Mouse (Mus musculus) heart, adult 2 months (tissue): ENCODE results near the gene Fut9. TPM values are rescaled to one million over a fixed set of nuclear protein-coding genes. Genes with fewer than 3 reads are reported as not detected.

Source experiments
- DNase-seq, 2 experiments: peaks; one replicate each; pipeline ENCODE4 v3.0.0; 2021
- H3K27ac ChIP-seq: fragments of 200-600 bp; 2 replicates; pipeline ENCODE4 v1.8.1; 2022
- H3K27me3 ChIP-seq: fragments of 200-500 bp; 2 replicates; pipeline ENCODE4 v1.6.1; 2012; ENCODE audit warnings: mild to moderate bottlenecking, low read length, inconsistent platforms, mixed read lengths; ENCODE audit not compliant: control insufficient read depth, insufficient read depth
- H3K36me3 ChIP-seq: fragments of 200-500 bp; 2 replicates; pipeline ENCODE4 v1.6.1; 2012; ENCODE audit warnings: low read length, inconsistent platforms; ENCODE audit not compliant: control insufficient read depth, insufficient read depth
- H3K4me1 ChIP-seq: fragments of 200-500 bp; 2 replicates; pipeline ENCODE4 v1.6.1; 2011; ENCODE audit warnings: low read length; ENCODE audit not compliant: control insufficient read depth, insufficient read depth
- H3K4me3 ChIP-seq: fragments of 200-600 bp; 2 replicates; pipeline ENCODE4 v1.8.1; 2022
- H3K79me2 ChIP-seq: fragments of 200-500 bp; replicated peaks from 2 replicates; pipeline ENCODE4 v1.6.1; 2012; ENCODE audit warnings: mild to moderate bottlenecking, inconsistent platforms, low read length, moderate library complexity, mixed read lengths; ENCODE audit not compliant: control insufficient read depth, insufficient read depth
- H3K9ac ChIP-seq: fragments of 200-500 bp; 2 replicates; pipeline ENCODE4 v1.6.1; 2012; ENCODE audit warnings: low read depth, mild to moderate bottlenecking, control low read depth, inconsistent platforms, low read length, mixed read lengths
- CTCF ChIP-seq: fragments of 200-600 bp; IDR thresholded peaks from 2 replicates; pipeline ENCODE4 v1.8.1; 2022; ENCODE audit warnings: antibody characterized with exemption, mild to moderate bottlenecking, moderate library complexity
- EP300 ChIP-seq: fragments of 200-500 bp; IDR thresholded peaks from 2 replicates; pipeline ENCODE4 v1.6.1; 2011; ENCODE audit warnings: low read depth, low read length, control low read depth; ENCODE audit not compliant: insufficient read depth
- POLR2A ChIP-seq: fragments of 200-500 bp; IDR thresholded peaks from 2 replicates; pipeline ENCODE4 v1.6.1; 2011; ENCODE audit warnings: mild to moderate bottlenecking, low read depth, low read length, control low read depth; ENCODE audit not compliant: insufficient read depth
- WGBS: fragments of 180-500 bp; shearing (Covaris S2); methylation state at CpG from one replicate; pipeline ENCODE4 v1.1.7; 2018; 5-methylcytosine and 5-hydroxymethylcytosine counted together
- intact Hi-C: fragments of 180-260 bp; cut with DNase I; formaldehyde crosslinking; loops from one replicate; pipeline ENCODE4 v1.15.1; 2025
- polyA plus RNA-seq: library from polyadenylated mRNA; depleted of rRNA; stranded (reverse); fragments of >200 nt; gene quantifications from 2 replicates; pipeline ENCODE4 v1.2.3, GENCODE M21; 2012
- total RNA-seq, 2 experiments: library from RNA; stranded (reverse); gene quantifications; 2 replicates each; pipeline ENCODE4 v1.2.3; 2021

The Fut9 gene
- total and polyA plus RNA-seq, 3 experiments, result 0.02 TPM; not detected in 2

DNA sequence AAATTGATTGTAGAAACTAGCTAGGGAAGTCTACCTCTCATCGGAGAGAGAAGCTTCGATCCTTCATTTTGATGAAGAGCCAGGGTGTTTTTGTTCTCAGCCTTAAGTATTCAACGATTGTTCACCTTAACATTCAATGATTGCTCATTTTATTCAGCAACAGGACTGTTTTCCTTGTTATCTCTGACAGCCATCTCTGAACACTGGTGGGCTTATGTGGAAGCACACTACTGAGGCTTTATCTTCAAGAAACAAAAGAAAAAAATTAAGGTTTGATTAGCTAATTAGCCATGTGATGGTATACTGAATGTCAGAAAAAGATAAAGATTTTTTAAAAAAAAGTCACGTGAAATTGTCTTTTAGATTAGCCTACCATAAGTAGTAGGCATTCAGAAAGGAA is 158.1 kb downstream of the Fut9 start:
- Histone ChIP-seq H3K27ac (no peak overlapping the region), H3K79me2 (no peaks in the 10 kb centered on the region), H3K9ac (no peak overlapping the region), H3K4me1 (no peaks in the 10 kb centered on the region), H3K4me3 (no peak overlapping the region), H3K27me3 (no peaks in the 10 kb centered on the region), H3K36me3 (no peaks in the 10 kb centered on the region)
- DNase-seq, result no peak
- WGBS, result 80% methylated on average over 4 of the region's 4 CpGs
- no peak for TF ChIP-seq CTCF
- TF ChIP-seq POLR2A, result no peak
- no peak for TF ChIP-seq EP300
- intact Hi-C loops, result no loop called here

DNA sequence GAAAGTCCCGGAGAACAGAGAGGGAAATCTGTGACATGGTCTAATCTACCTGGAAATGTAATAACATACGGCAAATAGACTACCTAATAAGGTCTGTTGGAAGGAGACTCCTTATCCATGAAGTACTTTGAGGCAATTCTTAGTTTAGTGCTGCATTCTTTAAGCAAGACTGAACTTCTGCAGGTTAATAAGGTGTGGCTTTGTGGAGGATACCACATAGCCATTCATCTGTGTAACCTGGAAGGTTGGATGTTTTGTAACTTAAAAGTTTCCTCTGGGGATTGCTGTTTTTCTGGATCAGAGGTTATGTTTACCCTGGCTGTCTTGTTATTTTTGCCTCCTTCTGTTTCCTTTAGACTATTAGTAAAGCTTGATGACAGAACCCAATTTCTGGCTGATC is 166.8 kb downstream of the Fut9 start:
- Histone ChIP-seq H3K27ac (no peak overlapping the region), H3K9ac (no peak overlapping the region), H3K4me1 (no peaks in the 10 kb centered on the region), H3K27me3 (no peaks in the 10 kb centered on the region), H3K4me3 (no peak overlapping the region), H3K79me2 (no peaks in the 10 kb centered on the region), H3K36me3 (no peaks in the 10 kb centered on the region)
- no peak for TF ChIP-seq CTCF
- TF ChIP-seq POLR2A, result no peak
- no peak for TF ChIP-seq EP300
- intact Hi-C loops, result no loop called here
- WGBS, result 67% methylated on average over 2 of the region's 2 CpGs
- DNase-seq, result no peak

DNA sequence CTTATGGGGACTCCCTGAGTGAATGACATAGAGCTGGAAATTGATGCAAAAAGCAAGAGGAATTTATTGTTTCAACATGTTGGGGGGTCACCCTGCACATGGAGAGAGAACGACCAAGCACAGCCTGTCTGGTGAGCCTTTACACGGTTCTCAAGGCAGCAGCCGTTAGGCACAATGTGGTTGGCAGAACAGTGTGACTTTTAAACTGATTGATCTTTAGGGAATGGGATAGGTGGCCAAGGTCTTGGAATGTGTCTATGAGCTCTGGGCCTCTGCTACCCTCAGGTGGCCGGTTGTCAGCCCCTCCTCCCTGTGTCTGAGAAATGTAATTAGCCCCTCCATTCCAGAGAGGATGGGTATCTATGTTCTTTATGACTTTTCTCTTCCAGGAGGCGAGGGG is 171.9 kb downstream of the Fut9 start:
- intact Hi-C loops, result no loop called here
- Histone ChIP-seq H3K27me3 (no peaks in the 10 kb centered on the region), H3K27ac (no peak overlapping the region), H3K36me3 (no peaks in the 10 kb centered on the region), H3K79me2 (no peaks in the 10 kb centered on the region), H3K4me1 (no peaks in the 10 kb centered on the region), H3K9ac (no peak overlapping the region), H3K4me3 (no peak overlapping the region)
- 77% methylated on average over 5 of the region's 5 CpGs for WGBS
- DNase-seq, result no peak
- TF ChIP-seq EP300 (no peak), CTCF (no peak), POLR2A (no peak)

- Histone ChIP-seq H3K36me3 (no peaks in the 10 kb centered on the region), H3K9ac (no peak overlapping the region), H3K27ac (no peak overlapping the region), H3K4me3 (no peak overlapping the region), H3K27me3 (no peaks in the 10 kb centered on the region), H3K4me1 (no peaks in the 10 kb centered on the region), H3K79me2 (no peaks in the 10 kb centered on the region)
- TF ChIP-seq EP300, result no peak
- no peak for DNase-seq
- 95% methylated on average over 9 of the region's 9 CpGs for WGBS
- intact Hi-C loops, result no loop called here
These were observed 172.6 kb downstream of the Fut9 start for GRCm38 (mm10) chr4:25627467-25627866.

DNA sequence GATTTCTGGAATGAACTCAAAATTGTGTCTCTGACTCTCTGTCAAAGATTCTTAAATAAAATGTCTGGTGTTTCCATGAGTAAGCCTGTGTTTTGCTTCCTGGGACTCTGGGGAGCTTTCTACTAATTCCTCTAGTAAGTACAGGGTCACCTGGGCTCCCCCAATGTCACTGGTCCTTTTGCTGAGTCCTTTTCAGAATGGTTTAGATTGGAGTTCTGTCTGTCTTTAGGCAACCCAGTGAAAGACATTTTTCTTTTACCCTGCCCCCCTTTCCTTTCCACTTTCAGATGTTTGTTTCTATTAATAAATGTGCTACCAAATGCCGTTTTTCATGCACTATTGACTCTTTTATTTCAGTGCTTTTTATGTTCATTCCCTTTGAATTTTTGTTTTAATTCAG is 173.0 kb downstream of the Fut9 start:
- no peak overlapping the region for H3K27ac ChIP-seq
- no peaks in the 10 kb centered on the region for H3K36me3 ChIP-seq
- intact Hi-C loops, result no loop called here
- H3K79me2 ChIP-seq, result no peaks in the 10 kb centered on the region
- DNase-seq, result no peak
- no peak for TF ChIP-seq POLR2A
- no peak for TF ChIP-seq EP300
- TF ChIP-seq CTCF, result no peak
- H3K4me3 ChIP-seq, result no peak overlapping the region
- H3K9ac ChIP-seq, result no peak overlapping the region
- no peaks in the 10 kb centered on the region for H3K27me3 ChIP-seq
- no peaks in the 10 kb centered on the region for H3K4me1 ChIP-seq
- WGBS, result 28% methylated on average over 1 of the region's 1 CpGs

DNA sequence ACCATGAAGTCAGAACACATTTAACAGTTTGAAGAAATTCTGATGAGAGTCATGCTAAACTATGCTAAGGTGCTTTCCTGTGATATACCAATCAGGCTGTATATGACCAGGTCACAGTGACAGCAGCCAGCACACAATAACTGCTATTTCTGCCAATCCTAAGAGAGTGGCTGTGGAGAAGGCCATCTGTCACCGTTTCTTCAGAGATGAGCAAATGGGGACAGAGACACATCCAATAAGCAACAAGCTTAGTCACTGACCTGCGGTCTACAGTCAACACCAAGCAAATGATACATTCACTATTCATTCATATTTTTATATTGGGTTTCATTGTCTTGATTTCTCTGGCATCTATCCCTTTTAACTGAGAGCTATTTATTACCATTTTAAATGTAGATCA is 176.9 kb downstream of the Fut9 start:
- intact Hi-C loops, result no loop called here
- no peaks in the 10 kb centered on the region for H3K79me2 ChIP-seq
- H3K9ac ChIP-seq, result no peak overlapping the region
- H3K36me3 ChIP-seq, result no peaks in the 10 kb centered on the region
- WGBS, result 75% methylated on average over 2 of the region's 2 CpGs
- TF ChIP-seq EP300 (no peak), CTCF (no peak), POLR2A (no peak)
- no peaks in the 10 kb centered on the region for H3K4me1 ChIP-seq
- DNase-seq, result no peak
- H3K27me3 ChIP-seq, result no peaks in the 10 kb centered on the region
- H3K4me3 ChIP-seq, result no peak overlapping the region
- H3K27ac ChIP-seq, result no peak overlapping the region
